Mouse (Mus musculus) liver, embryonic 15.5 days (tissue): ENCODE measurements at regions not wholly inside any gene's neighbourhood (a gene's known extent, or its start where the extent isn't known, plus 50 kb on each side); places are given as distances from the start of the nearest gene placed in this dataset.

Source experiments
- ATAC-seq: fragments of 200-750 bp; cut with Nextera tagmentation; 2 replicates; pipeline ENCODE4 v1.8.0; 2017; ENCODE audit warnings: moderate number of reproducible peaks, mild to moderate bottlenecking, moderate library complexity; ENCODE audit not compliant: insufficient read depth
- H3K27ac ChIP-seq: fragments of 300-500 bp; sonication (generic); replicated peaks from 2 replicates; pipeline ENCODE4 v1.5.1; 2015; ENCODE audit warnings: mild to moderate bottlenecking, inconsistent platforms
- H3K27me3 ChIP-seq: fragments of 300-500 bp; sonication (generic); 2 replicates; pipeline ENCODE4 v1.6.1; 2015; ENCODE audit warnings: mild to moderate bottlenecking, inconsistent platforms
- H3K36me3 ChIP-seq: fragments of 300-500 bp; sonication (generic); replicated peaks from 2 replicates; pipeline ENCODE4 v1.6.1; 2015; ENCODE audit warnings: moderate library complexity, mild to moderate bottlenecking, inconsistent platforms
- H3K4me1 ChIP-seq: fragments of 300-500 bp; sonication (generic); replicated peaks from 2 replicates; pipeline ENCODE4 v1.6.1; 2015; ENCODE audit warnings: inconsistent platforms
- H3K4me2 ChIP-seq: fragments of 300-500 bp; sonication (generic); 2 replicates; pipeline ENCODE4 v1.6.1; 2015; ENCODE audit warnings: moderate library complexity, mild to moderate bottlenecking, inconsistent platforms
- H3K4me3 ChIP-seq: fragments of 300-500 bp; sonication (generic); replicated peaks from 2 replicates; pipeline ENCODE4 v1.5.1; 2015; ENCODE audit warnings: mild to moderate bottlenecking, inconsistent platforms
- H3K9ac ChIP-seq: fragments of 300-500 bp; sonication (generic); 2 replicates; pipeline ENCODE4 v1.6.1; 2015; ENCODE audit warnings: moderate library complexity, mild to moderate bottlenecking, inconsistent platforms
- H3K9me3 ChIP-seq: fragments of 300-500 bp; sonication (generic); replicated peaks from 2 replicates; pipeline ENCODE4 v1.6.1; 2016; ENCODE audit warnings: inconsistent platforms
- WGBS: fragments of 180-500 bp; shearing (Covaris S2); methylation state at CpG from one replicate; pipeline ENCODE4 v1.1.7; 2015; ENCODE audit warnings: mixed read lengths; ENCODE audit not compliant: insufficient replicate concordance; 5-methylcytosine and 5-hydroxymethylcytosine counted together

DNA sequence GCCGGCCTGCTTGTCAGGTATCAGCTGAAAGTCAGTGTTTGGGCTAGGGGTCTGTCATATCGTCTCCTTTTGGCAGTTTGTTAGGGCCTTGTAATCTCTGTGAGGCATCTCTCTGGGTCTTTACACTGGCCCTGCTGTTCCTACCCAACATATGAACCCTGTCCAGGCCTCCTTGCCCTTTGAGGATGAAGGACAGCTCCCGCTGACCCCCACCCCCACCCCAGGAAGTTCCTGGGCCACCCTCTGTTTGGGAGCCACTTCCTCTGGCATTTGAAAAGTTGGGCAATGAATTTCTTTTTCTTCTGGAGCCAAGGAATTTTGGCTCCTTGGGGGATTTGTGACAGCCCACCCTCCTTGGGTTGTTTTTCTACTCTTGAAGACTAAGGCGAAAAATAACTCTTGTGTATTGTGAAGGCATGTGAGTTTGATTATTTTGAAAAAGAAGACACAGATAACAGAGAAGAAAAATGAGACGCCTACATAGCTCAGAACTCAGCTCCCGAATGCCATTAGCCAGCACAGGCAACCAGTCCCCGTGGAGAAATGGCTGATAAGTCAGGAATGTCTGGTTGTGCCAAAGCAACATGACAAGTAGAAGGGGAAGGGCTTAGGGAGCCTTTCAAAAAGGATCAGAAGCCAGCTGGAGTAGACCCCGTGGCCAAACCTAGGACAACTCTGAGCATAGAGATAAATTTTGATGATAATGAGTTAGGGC, 249.5 kb downstream of the Gm49356 start:
- no peaks in the 10 kb centered on the region for H3K36me3 ChIP-seq
- no peak overlapping the region for H3K27ac ChIP-seq
- no peaks in the 10 kb centered on the region for H3K27me3 ChIP-seq
- H3K9ac ChIP-seq = no peak overlapping the region
- no peak for ATAC-seq
- 40% methylated on average over 8 of the region's 8 CpGs for WGBS
- no peak overlapping the region for H3K4me2 ChIP-seq
- no peaks in the 10 kb centered on the region for H3K4me1 ChIP-seq
- no peak overlapping the region for H3K4me3 ChIP-seq
- no peaks in the 10 kb centered on the region for H3K9me3 ChIP-seq

DNA sequence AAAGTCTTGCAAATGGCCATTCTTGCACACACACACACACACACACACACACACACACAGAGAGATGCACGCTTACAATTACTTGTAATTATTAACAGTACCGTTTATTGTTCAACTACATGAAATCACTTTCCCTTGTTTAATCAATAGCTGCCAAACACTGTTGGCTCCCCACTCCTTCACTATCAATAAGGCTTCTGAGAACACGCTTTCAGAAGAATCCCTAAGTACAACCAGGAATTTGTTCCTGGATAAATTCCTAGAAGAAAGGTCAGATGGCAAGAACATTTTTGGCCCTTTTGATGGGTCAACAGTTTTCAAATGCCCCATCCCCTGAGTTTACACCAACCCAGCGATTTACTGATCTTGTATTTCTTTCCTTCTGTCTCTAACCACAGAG, 252.5 kb downstream of the Gm49356 start:
- no peak overlapping the region for H3K27ac ChIP-seq
- no peaks in the 10 kb centered on the region for H3K9me3 ChIP-seq
- no peaks in the 10 kb centered on the region for H3K36me3 ChIP-seq
- H3K4me2 ChIP-seq = no peak overlapping the region
- H3K9ac ChIP-seq = no peak overlapping the region
- no peak overlapping the region for H3K4me3 ChIP-seq
- 66% methylated on average over 4 of the region's 4 CpGs for WGBS
- H3K4me1 ChIP-seq = no peaks in the 10 kb centered on the region; the same call in 1 of the 2 replicates
- H3K27me3 ChIP-seq = no peaks in the 10 kb centered on the region
- no peak for ATAC-seq

DNA sequence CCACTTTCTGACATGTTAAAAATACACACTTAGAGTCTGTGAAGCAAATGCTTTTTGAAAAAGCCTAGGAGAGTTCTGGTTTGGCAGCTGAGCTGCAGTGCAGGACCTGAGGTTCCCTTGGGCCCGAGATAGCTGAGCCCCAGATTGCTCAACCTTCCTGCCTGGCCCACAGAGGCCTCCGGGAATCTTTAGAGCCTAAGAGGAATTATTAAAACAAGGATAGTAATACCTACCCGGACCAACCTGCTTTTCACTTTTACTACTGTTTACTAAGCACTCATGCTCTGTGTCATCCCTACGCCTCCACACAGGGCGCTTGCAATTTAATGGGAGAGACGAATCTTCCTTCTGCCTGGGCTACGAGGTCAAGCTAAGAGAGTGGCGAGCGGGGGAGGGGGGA, 253.4 kb downstream of the Gm49356 start:
- WGBS = 56% methylated on average over 9 of the region's 9 CpGs

DNA sequence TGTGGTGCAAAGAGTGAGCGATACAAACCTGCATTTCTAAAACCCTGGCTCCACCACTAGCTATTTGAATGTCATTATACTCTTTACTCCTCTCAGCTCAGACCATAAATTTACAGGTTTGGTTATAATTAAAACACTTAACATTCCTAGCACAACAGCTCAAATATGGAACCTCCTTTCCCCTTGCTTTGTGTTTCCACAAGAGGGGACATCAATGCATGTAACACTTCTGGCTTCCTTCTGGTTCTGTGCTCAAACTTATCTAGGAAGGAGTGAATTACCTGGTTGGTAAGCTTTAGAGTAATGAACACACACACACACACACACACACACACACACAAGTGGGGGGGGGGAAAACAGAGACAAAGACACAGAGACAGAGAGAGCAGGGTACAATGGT, 254.8 kb downstream of the Gm49356 start:
- Histone ChIP-seq H3K9ac (no peak overlapping the region), H3K27ac (no peak overlapping the region), H3K4me3 (no peak overlapping the region), H3K27me3 (no peaks in the 10 kb centered on the region), H3K4me2 (no peak overlapping the region), H3K9me3 (no peaks in the 10 kb centered on the region), H3K36me3 (no peaks in the 10 kb centered on the region), H3K4me1 (peaks cover 7% of the 10 kb centered on the region; the same call in 1 of the 2 replicates)
- no peak for ATAC-seq
- WGBS = 84% methylated on average over 1 of the region's 1 CpGs

More for the DNA sequence above, 253.4 kb downstream of the Gm49356 start:
- Histone ChIP-seq H3K9ac (no peak overlapping the region), H3K9me3 (no peaks in the 10 kb centered on the region), H3K36me3 (no peaks in the 10 kb centered on the region), H3K4me3 (no peak overlapping the region), H3K4me1 (no peaks in the 10 kb centered on the region; the same call in 1 of the 2 replicates), H3K27me3 (no peaks in the 10 kb centered on the region), H3K4me2 (no peak overlapping the region), H3K27ac (no peak overlapping the region)
- ATAC-seq = no peak

DNA sequence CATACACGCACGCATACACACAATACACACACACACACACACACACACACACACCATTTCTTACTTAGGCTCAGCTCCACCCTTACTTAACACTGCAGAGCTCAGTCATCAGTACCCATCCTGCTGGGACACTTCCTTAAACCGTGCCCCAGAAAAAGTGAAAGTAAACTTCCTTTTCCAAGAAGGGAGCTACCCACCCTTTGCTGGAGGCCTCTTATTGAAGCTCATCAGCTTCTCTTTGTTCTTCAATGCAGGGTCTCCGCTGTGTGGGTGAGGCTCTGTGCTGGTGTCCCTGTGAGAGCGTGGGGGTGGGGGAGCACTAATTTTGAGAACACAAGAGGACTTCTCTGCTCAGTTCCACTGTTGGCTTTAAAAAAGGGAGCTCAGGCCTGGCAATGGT, 256.6 kb downstream of the Gm49356 start:
- ATAC-seq = no peak
- Histone ChIP-seq H3K27me3 (no peaks in the 10 kb centered on the region), H3K9ac (no peak overlapping the region), H3K9me3 (no peaks in the 10 kb centered on the region), H3K4me1 (peaks cover 7% of the 10 kb centered on the region; the same call in 1 of the 2 replicates), H3K4me3 (no peak overlapping the region), H3K27ac (no peak overlapping the region), H3K4me2 (peak overlapping the region; percentile 1), H3K36me3 (no peaks in the 10 kb centered on the region)
- 45% methylated on average over 5 of the region's 5 CpGs for WGBS

DNA sequence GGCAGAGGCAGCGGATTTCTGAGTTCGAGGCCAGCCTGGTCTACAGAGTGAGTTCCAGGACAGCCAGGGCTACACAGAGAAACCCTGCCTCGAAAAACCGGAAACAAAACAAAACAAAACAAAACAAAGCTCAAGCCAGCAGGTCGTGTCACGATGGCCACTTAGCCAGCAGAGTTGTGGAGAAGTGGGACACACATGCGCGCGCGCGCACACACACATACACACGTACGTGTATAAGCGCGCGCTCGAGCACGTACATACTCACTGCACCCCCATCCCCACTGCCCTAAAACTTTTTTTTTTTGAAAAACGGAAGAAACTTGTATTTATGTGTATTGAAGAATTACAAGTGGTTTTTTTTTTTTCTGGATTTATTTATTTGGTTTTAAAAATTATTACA, 257.0 kb downstream of the Gm49356 start:
- no peaks in the 10 kb centered on the region for H3K36me3 ChIP-seq
- no peak for ATAC-seq
- no peak overlapping the region for H3K9ac ChIP-seq
- H3K9me3 ChIP-seq = no peaks in the 10 kb centered on the region
- H3K4me3 ChIP-seq = no peak overlapping the region
- H3K4me1 ChIP-seq = peaks cover 7% of the 10 kb centered on the region; the same call in 1 of the 2 replicates
- no peaks in the 10 kb centered on the region for H3K27me3 ChIP-seq
- WGBS = 77% methylated on average over 19 of the region's 19 CpGs
- no peak overlapping the region for H3K27ac ChIP-seq
- H3K4me2 ChIP-seq = peak overlapping the region; percentile 1; the same call in 1 of the 2 replicates

DNA sequence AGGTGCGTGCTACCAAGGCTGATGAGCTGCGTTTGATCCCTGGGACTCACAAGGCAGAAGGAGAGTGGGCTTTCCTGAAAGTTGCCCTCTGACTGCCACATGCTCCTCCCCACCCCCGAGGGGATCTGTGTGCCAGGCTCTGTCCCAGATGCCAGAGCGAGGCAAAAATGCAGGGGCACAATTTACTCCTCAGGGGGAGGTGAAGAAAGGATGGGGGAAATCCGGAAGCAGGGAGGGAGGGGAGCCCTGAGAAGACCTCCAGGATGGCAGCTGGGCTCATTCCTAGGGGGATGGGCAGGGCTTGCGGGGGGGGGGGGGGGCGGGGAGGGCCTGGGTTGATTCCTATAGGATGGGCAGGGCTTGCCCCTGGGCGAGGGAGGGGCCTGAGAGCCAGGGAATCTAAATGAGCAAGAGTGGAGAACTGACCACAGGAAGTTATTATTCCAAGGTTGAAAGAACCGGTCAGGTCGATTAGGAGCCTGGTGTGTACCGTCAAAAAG, 257.5 kb downstream of the Gm49356 start:
- WGBS = 51% methylated on average over 9 of the region's 11 CpGs
- ATAC-seq = no peak
- Histone ChIP-seq H3K36me3 (no peaks in the 10 kb centered on the region), H3K4me2 (no peak overlapping the region), H3K4me1 (peaks cover 7% of the 10 kb centered on the region; the same call in 1 of the 2 replicates), H3K27me3 (no peaks in the 10 kb centered on the region), H3K9ac (no peak overlapping the region), H3K4me3 (no peak overlapping the region), H3K9me3 (no peaks in the 10 kb centered on the region), H3K27ac (no peak overlapping the region)

DNA sequence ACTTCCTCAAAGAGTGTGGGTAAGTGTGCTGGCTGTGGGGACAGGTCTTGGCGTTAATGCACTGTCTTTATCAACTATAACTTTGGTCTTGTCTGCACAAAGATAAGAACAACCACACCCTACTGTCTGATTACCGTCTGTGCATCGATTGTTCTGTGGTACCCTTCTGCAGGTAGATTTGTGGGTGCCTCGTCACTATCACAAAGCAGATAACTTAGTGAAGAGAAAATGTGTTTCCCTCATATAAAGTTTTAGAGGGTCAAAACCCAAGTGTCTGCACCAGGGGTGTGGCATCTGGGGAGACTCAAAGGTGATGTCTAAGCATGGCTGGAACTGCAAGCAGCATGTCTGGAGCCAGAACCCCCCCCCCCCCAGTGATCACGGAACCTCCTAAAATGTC, 259.4 kb downstream of the Gm49356 start:
- no peak overlapping the region for H3K27ac ChIP-seq
- no peak overlapping the region for H3K4me2 ChIP-seq
- no peak overlapping the region for H3K9ac ChIP-seq
- H3K36me3 ChIP-seq = no peaks in the 10 kb centered on the region
- no peaks in the 10 kb centered on the region for H3K9me3 ChIP-seq
- H3K27me3 ChIP-seq = no peaks in the 10 kb centered on the region
- H3K4me1 ChIP-seq = peaks cover 7% of the 10 kb centered on the region; the same call in 1 of the 2 replicates
- H3K4me3 ChIP-seq = no peak overlapping the region
- WGBS = 26% methylated on average over 5 of the region's 5 CpGs
- no peak for ATAC-seq

DNA sequence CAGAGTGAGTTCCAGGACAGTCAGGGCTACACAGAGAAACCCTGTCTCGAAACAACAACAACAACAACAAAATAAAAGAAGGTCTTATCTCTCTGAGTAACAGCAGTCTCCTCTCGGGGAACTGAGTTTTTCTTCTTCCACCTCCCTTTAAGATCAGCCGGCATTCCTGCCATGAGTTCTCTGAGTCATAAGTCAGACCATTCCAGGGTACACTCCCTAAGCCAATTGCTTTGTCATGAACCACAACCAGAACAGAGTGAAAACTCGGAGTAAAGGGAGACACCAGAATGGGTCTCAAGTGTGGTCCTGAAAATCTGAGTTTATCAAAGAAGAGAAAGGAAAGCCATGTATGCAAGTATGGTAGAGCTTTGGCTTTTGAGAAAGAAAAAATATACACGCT, 262.4 kb downstream of the Gm49356 start:
- ATAC-seq = no peak
- Histone ChIP-seq H3K9ac (no peak overlapping the region), H3K27ac (no peak overlapping the region), H3K36me3 (no peaks in the 10 kb centered on the region), H3K4me1 (peaks cover 7% of the 10 kb centered on the region; the same call in 1 of the 2 replicates), H3K9me3 (no peaks in the 10 kb centered on the region), H3K4me2 (no peak overlapping the region), H3K27me3 (no peaks in the 10 kb centered on the region; the same call in 1 of the 2 replicates), H3K4me3 (no peak overlapping the region)
- WGBS = 61% methylated on average over 5 of the region's 5 CpGs

DNA sequence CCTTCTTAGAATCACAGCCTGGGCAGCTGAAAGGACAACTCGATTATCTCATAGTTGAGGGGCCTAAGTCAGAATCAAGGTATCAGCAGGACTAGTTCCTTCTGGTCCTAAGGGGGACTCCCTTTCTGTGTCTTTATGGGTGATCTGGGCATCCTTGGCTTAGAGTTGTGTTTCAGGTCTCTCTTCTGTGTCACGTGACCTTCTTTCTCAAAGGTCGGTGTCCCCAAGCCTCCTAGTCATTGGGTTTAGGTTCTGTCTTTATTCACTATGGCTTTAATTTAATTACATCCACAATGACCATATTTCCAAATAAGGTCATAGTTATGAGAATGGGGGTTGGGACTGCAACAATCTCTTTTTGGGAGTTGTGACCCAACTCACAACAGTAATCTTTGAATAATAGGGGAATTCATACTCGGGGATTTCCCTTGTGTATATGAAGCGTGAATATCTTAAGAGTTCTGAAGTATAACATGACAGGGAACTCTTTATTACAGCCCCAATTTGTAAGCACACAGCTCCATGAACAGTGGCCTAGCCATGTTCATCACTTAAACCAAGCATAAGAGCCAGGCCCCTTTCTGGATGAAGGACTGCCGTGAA, 263.8 kb downstream of the Gm49356 start:
- H3K27ac ChIP-seq = no peak overlapping the region
- WGBS = 73% methylated on average over 6 of the region's 6 CpGs

DNA sequence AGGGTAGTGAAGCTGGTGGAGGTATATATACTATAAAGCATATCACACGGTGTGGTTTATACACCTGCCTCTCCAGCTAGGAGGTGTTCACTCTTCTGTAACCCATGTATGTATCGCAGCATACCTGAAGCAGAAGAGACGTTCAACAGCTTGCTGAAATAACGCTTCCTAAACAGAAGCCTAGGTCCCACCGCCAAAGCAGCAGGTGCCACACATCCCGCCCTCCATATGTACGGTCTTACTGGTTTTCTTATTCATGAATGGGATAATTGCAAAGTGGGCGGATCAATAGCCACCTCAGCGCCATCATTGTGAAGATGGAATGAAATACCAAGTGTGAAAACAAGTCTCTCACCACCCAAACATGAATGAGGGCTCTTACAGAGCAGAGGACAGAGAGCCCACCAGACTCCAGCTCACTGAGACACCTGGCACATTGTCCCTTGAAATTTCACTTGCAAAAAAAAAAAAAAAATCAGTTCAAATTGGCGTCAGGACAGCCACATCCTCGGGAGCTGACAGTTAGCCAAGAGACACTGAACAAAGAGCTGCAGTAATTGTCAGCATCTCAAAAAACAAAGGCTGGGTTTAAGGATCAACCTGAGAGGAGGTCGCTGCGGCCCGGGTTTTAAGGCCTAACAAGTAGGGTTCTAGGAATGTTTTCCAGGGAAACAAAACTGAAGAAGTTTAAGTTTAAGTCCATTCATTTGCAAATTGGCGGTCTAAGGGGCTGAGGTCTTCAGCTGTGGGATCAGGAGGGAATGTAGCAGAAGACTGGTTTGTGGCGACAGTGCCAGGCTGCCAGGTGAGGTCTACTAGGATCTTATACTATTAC, 264.5 kb downstream of the Gm49356 start:
- Histone ChIP-seq H3K27me3 (no peaks in the 10 kb centered on the region; the same call in 1 of the 2 replicates), H3K9me3 (no peaks in the 10 kb centered on the region), H3K27ac (no peak overlapping the region), H3K9ac (no peak overlapping the region), H3K4me1 (peaks cover under 1% of the 10 kb centered on the region; the same call in 1 of the 2 replicates), H3K36me3 (no peaks in the 10 kb centered on the region), H3K4me2 (no peak overlapping the region), H3K4me3 (no peak overlapping the region)
- 67% methylated on average over 16 of the region's 16 CpGs for WGBS
- no peak for ATAC-seq

More for the DNA sequence above, 263.8 kb downstream of the Gm49356 start:
- Histone ChIP-seq H3K4me1 (peaks cover 7% of the 10 kb centered on the region; the same call in 1 of the 2 replicates), H3K4me2 (no peak overlapping the region), H3K36me3 (no peaks in the 10 kb centered on the region), H3K9ac (no peak overlapping the region), H3K27me3 (no peaks in the 10 kb centered on the region; the same call in 1 of the 2 replicates), H3K9me3 (no peaks in the 10 kb centered on the region), H3K4me3 (no peak overlapping the region)
- ATAC-seq = no peak
